Mouse (Mus musculus): ENCODE measurements at regions not wholly inside any gene's neighbourhood (a gene's known extent, or its start where the extent isn't known, plus 50 kb on each side); places are given as distances from the start of the nearest gene placed in this dataset.
"Not testable (repeated sequence)": the region's sequence is repeated elsewhere in the genome, so short reads cannot be mapped to it uniquely, and the experiment has no call there.

- H3K79me2 ChIP-seq (ENCODE audit: control insufficient read depth, insufficient read depth): no peaks in the 10 kb centered on the region
- no peak overlapping the region for H3K4me3 ChIP-seq (ENCODE audit: insufficient read depth, poor library complexity, severe bottlenecking)
- H3ac ChIP-seq (ENCODE audit: control insufficient read depth, insufficient read length, low read depth): no peak overlapping the region
- H3K79me3 ChIP-seq (ENCODE audit: low read depth): no peaks in the 10 kb centered on the region
- H3K27me3 ChIP-seq (ENCODE audit: control insufficient read depth, insufficient read depth, insufficient read length): no peaks in the 10 kb centered on the region
- no peaks in the 10 kb centered on the region for H3K36me3 ChIP-seq (ENCODE audit: control insufficient read depth, insufficient read depth)
- TF ChIP-seq CEBPB (IDR thresholded peaks at IDR 0.05; ENCODE audit: low read depth) (no peak), CTCF (IDR thresholded peaks at IDR 0.05; ENCODE audit: control insufficient read depth, insufficient read depth, insufficient read length) (no peak), FOSL1 (IDR thresholded peaks at IDR 0.05; ENCODE audit: insufficient read depth, low read length, poor library complexity, severe bottlenecking) (no peak), USF1 (IDR thresholded peaks at IDR 0.05; ENCODE audit: low read depth) (no peak), MYOG (IDR thresholded peaks at IDR 0.05; ENCODE audit: control insufficient read depth, extremely low read depth, insufficient read length) (no peak), MAX (IDR thresholded peaks at IDR 0.05) (no peak), MYOD1 (IDR thresholded peaks at IDR 0.05; ENCODE audit: control insufficient read depth, insufficient read length, low read depth) (no peak)
These were observed 181.5 kb downstream of the Diras2 start for GRCm38 (mm10) chr13:52349606-52350005.

GRCm38 (mm10) chr13:52352576-52352975 is 178.5 kb downstream of the Diras2 start:
- no peaks in the 10 kb centered on the region for H3K79me3 ChIP-seq (ENCODE audit: low read depth)
- H3K4me3 ChIP-seq (ENCODE audit: insufficient read depth, poor library complexity, severe bottlenecking): no peak overlapping the region
- no peak for TF ChIP-seq CTCF (IDR thresholded peaks at IDR 0.05; ENCODE audit: control insufficient read depth, insufficient read depth, insufficient read length)
- no peak for TF ChIP-seq USF1 (IDR thresholded peaks at IDR 0.05; ENCODE audit: low read depth)
- no peak for TF ChIP-seq CEBPB (IDR thresholded peaks at IDR 0.05; ENCODE audit: low read depth)
- no peak for TF ChIP-seq MAX (IDR thresholded peaks at IDR 0.05)
- TF ChIP-seq FOSL1 (IDR thresholded peaks at IDR 0.05; ENCODE audit: insufficient read depth, low read length, poor library complexity, severe bottlenecking): no peak
- no peak for TF ChIP-seq MYOD1 (IDR thresholded peaks at IDR 0.05; ENCODE audit: control insufficient read depth, insufficient read length, low read depth)
- no peak for TF ChIP-seq MYOG (IDR thresholded peaks at IDR 0.05; ENCODE audit: control insufficient read depth, extremely low read depth, insufficient read length)
- no peak overlapping the region for H3ac ChIP-seq (ENCODE audit: control insufficient read depth, insufficient read length, low read depth)
- H3K79me2 ChIP-seq (ENCODE audit: control insufficient read depth, insufficient read depth): no peaks in the 10 kb centered on the region
- H3K36me3 ChIP-seq (ENCODE audit: control insufficient read depth, insufficient read depth): no peaks in the 10 kb centered on the region
- H3K27me3 ChIP-seq (ENCODE audit: control insufficient read depth, insufficient read depth, insufficient read length): no peaks in the 10 kb centered on the region

GRCm38 (mm10) chr13:52353437-52353836 is 177.6 kb downstream of the Diras2 start:
- H3K4me3 ChIP-seq (ENCODE audit: insufficient read depth, poor library complexity, severe bottlenecking): no peak overlapping the region
- no peak for TF ChIP-seq USF1 (IDR thresholded peaks at IDR 0.05; ENCODE audit: low read depth)
- no peak for TF ChIP-seq MAX (IDR thresholded peaks at IDR 0.05)
- TF ChIP-seq MYOG (IDR thresholded peaks at IDR 0.05; ENCODE audit: control insufficient read depth, extremely low read depth, insufficient read length): no peak
- TF ChIP-seq FOSL1 (IDR thresholded peaks at IDR 0.05; ENCODE audit: insufficient read depth, low read length, poor library complexity, severe bottlenecking): no peak
- no peak for TF ChIP-seq CTCF (IDR thresholded peaks at IDR 0.05; ENCODE audit: control insufficient read depth, insufficient read depth, insufficient read length)
- no peak for TF ChIP-seq CEBPB (IDR thresholded peaks at IDR 0.05; ENCODE audit: low read depth)
- H3K36me3 ChIP-seq (ENCODE audit: control insufficient read depth, insufficient read depth): no peaks in the 10 kb centered on the region
- H3K79me3 ChIP-seq (ENCODE audit: low read depth): no peaks in the 10 kb centered on the region
- H3K27me3 ChIP-seq (ENCODE audit: control insufficient read depth, insufficient read depth, insufficient read length): no peaks in the 10 kb centered on the region
- no peak overlapping the region for H3ac ChIP-seq (ENCODE audit: control insufficient read depth, insufficient read length, low read depth)
- H3K79me2 ChIP-seq (ENCODE audit: control insufficient read depth, insufficient read depth): no peaks in the 10 kb centered on the region

GRCm38 (mm10) chr13:52353966-52354365 is 177.1 kb downstream of the Diras2 start:
- H3K79me3 ChIP-seq (ENCODE audit: low read depth): no peaks in the 10 kb centered on the region
- no peak for TF ChIP-seq CEBPB (IDR thresholded peaks at IDR 0.05; ENCODE audit: low read depth)
- TF ChIP-seq USF1 (IDR thresholded peaks at IDR 0.05; ENCODE audit: low read depth): no peak
- no peak for TF ChIP-seq MAX (IDR thresholded peaks at IDR 0.05)
- no peak for TF ChIP-seq FOSL1 (IDR thresholded peaks at IDR 0.05; ENCODE audit: insufficient read depth, low read length, poor library complexity, severe bottlenecking)
- TF ChIP-seq MYOD1 (IDR thresholded peaks at IDR 0.05; ENCODE audit: control insufficient read depth, insufficient read length, low read depth): no peak
- no peak for TF ChIP-seq MYOG (IDR thresholded peaks at IDR 0.05; ENCODE audit: control insufficient read depth, extremely low read depth, insufficient read length)
- no peak for TF ChIP-seq CTCF (IDR thresholded peaks at IDR 0.05; ENCODE audit: control insufficient read depth, insufficient read depth, insufficient read length)
- H3K36me3 ChIP-seq (ENCODE audit: control insufficient read depth, insufficient read depth): no peaks in the 10 kb centered on the region
- no peaks in the 10 kb centered on the region for H3K27me3 ChIP-seq (ENCODE audit: control insufficient read depth, insufficient read depth, insufficient read length)
- no peak overlapping the region for H3K4me3 ChIP-seq (ENCODE audit: insufficient read depth, poor library complexity, severe bottlenecking)
- H3ac ChIP-seq (ENCODE audit: control insufficient read depth, insufficient read length, low read depth): no peak overlapping the region
- no peaks in the 10 kb centered on the region for H3K79me2 ChIP-seq (ENCODE audit: control insufficient read depth, insufficient read depth)

DNA sequence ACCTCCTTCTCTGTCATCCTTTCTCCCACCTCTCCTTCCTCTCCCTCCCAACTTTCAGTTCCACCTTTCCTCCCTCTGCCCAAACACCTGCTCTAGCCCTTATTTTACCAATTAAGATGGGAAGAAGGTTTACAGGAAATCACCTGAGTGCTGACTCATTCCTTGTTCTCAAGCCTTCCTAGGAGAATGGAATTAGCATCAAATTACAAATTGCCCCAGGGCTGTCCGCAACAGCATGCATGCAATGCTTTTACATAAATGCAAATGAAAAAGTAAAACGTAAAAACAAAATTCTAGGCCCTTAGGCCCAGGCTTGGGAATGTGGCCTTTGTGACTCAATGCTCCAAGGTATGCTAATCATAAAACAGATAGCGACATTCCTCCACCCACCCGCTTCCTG is 175.2 kb downstream of the Diras2 start:
- H3K79me3 ChIP-seq (ENCODE audit: low read depth); H3ac ChIP-seq (ENCODE audit: control insufficient read depth, insufficient read length, low read depth); H3K79me2 ChIP-seq (ENCODE audit: control insufficient read depth, insufficient read depth); H3K36me3 ChIP-seq (ENCODE audit: control insufficient read depth, insufficient read depth); H3K4me3 ChIP-seq (ENCODE audit: insufficient read depth, poor library complexity, severe bottlenecking); H3K27me3 ChIP-seq (ENCODE audit: control insufficient read depth, insufficient read depth, insufficient read length): not testable (repeated sequence)

- H3K27me3 ChIP-seq (ENCODE audit: control insufficient read depth, insufficient read depth, insufficient read length); H3ac ChIP-seq (ENCODE audit: control insufficient read depth, insufficient read length, low read depth); H3K4me3 ChIP-seq (ENCODE audit: insufficient read depth, poor library complexity, severe bottlenecking); H3K79me3 ChIP-seq (ENCODE audit: low read depth); H3K36me3 ChIP-seq (ENCODE audit: control insufficient read depth, insufficient read depth); H3K79me2 ChIP-seq (ENCODE audit: control insufficient read depth, insufficient read depth): not testable (repeated sequence)
These were observed 171.7 kb downstream of the Diras2 start for GRCm38 (mm10) chr13:52359332-52359731.

Data from C2C12 (cell line).